Mouse (Mus musculus) ES-E14 (cell line): ENCODE data around the gene Tmem274. TPM values are rescaled to one million over a fixed set of nuclear protein-coding genes. Genes with fewer than 3 reads are reported as not detected.
A peak's percentile ranks its signal among the peaks of the same experiment; 100 is the strongest.

ENCODE experiments used
- DNase-seq: peaks from one replicate; pipeline ENCODE4 v3.0.0-alpha.2; 2013; ENCODE audit warnings: low read depth, low spot score
- H3K27ac ChIP-seq: 2 replicates; pipeline ENCODE4 v1.5.1; 2012; ENCODE audit warnings: low read depth, mild to moderate bottlenecking, low read length, moderate library complexity, mixed read lengths; ENCODE audit not compliant: poor library complexity, insufficient read depth, severe bottlenecking
- H3K36me3 ChIP-seq: 2 replicates; pipeline ENCODE4 v1.6.1; 2012; ENCODE audit warnings: mild to moderate bottlenecking, low read length, moderate library complexity, mixed read lengths; ENCODE audit not compliant: control insufficient read depth, poor library complexity, insufficient read depth, severe bottlenecking
- H3K4me1 ChIP-seq, 2 experiments: fragments of 150-350 bp in 1 of 2; sonication (generic) in 1 of 2; 2 replicates each; pipeline ENCODE4 v1.6.1; 2012; ENCODE audit warnings: low read length in 2 of 2, mild to moderate bottlenecking in 1 of 2, mixed read lengths in 1 of 2; ENCODE audit not compliant: control insufficient read depth in 2 of 2, insufficient read depth in 2 of 2, poor library complexity in 1 of 2
- H3K4me3 ChIP-seq, 2 experiments: fragments of 150-350 bp in 1 of 2; sonication (generic) in 1 of 2; 2 replicates each; pipeline ENCODE4 v1.5.1; 2012; ENCODE audit warnings: low read length in 2 of 2, low read depth in 1 of 2, mild to moderate bottlenecking in 1 of 2, mixed read lengths in 1 of 2; ENCODE audit not compliant: insufficient read depth in 1 of 2, poor library complexity in 1 of 2, severe bottlenecking in 1 of 2
- H3K9ac ChIP-seq: 2 replicates; pipeline ENCODE4 v1.6.1; 2012; ENCODE audit warnings: low read depth, mild to moderate bottlenecking, low read length, mixed read lengths; ENCODE audit not compliant: poor library complexity, insufficient read depth, severe bottlenecking
- H3K9me3 ChIP-seq: fragments of 150-350 bp; sonication (generic); 2 replicates; pipeline ENCODE4 v1.6.1; 2012; ENCODE audit warnings: low read depth, mild to moderate bottlenecking, low read length; ENCODE audit not compliant: control insufficient read depth, insufficient read depth
- CHD2 ChIP-seq: IDR thresholded peaks from 2 replicates; pipeline ENCODE4 v1.6.1; 2014; ENCODE audit warnings: mild to moderate bottlenecking, low read depth, low read length, inconsistent platforms
- HCFC1 ChIP-seq: IDR thresholded peaks from 2 replicates; pipeline ENCODE4 v1.6.1; 2012; ENCODE audit warnings: low read length, inconsistent platforms, borderline replicate concordance; ENCODE audit not compliant: insufficient read depth
- MAFK ChIP-seq: IDR thresholded peaks from 2 replicates; pipeline ENCODE4 v1.6.1; 2014; ENCODE audit warnings: mild to moderate bottlenecking, low read depth, low read length, inconsistent platforms; ENCODE audit not compliant: insufficient read depth
- ZC3H11A ChIP-seq: IDR thresholded peaks from 2 replicates; pipeline ENCODE4 v1.6.1; 2012; ENCODE audit warnings: low read depth, mild to moderate bottlenecking, inconsistent platforms, low read length, borderline replicate concordance
- ZNF384 ChIP-seq: IDR thresholded peaks from 2 replicates; pipeline ENCODE4 v1.6.1; 2012; ENCODE audit warnings: low read depth, low read length, inconsistent platforms
- in situ Hi-C, 2 experiments: fragments of 600-800 bp; cut with MboI; formaldehyde crosslinking; loops; one replicate each; pipeline ENCODE4 v1.15.1; 2025; ENCODE audit warnings: low sequenced_read_pairs in 2 of 2, inconsistent platforms in 1 of 2; ENCODE audit not compliant: unreplicated experiment in 2 of 2
- total RNA-seq: library from RNA; depleted of rRNA; stranded (reverse); fragments of 300-350 nt; gene quantifications from 2 replicates; pipeline ENCODE4 v1.2.3, GENCODE M21; 2012

Tmem274 gene
- total RNA-seq, 1 experiment, result not detected

- Histone ChIP-seq H3K4me1 (peaks cover 2 to 6% of the 10 kb centered on the region in 2 experiments; a peak in 2 of 4 replicates), H3K9ac (peak overlapping the region; percentile 74), H3K4me3 (peak overlapping the region; percentile 62 to 95), H3K36me3 (peaks cover 15% of the 10 kb centered on the region), H3K9me3 (no peaks in the 10 kb centered on the region), H3K27ac (no peak overlapping the region; the same call in 1 of the 2 replicates)
- in situ Hi-C loops, result no loop called here
- no peak for TF ChIP-seq MAFK
- no peak for TF ChIP-seq ZC3H11A
- TF ChIP-seq CHD2, result no peak
- TF ChIP-seq ZNF384, result no peak
- TF ChIP-seq HCFC1, result no peak
- no peak for DNase-seq
Measured at GRCm38 (mm10) chr4:149484566-149484965, 7.4 kb downstream of the Tmem274 start.

GRCm38 (mm10) chr4:149485053-149485824, 8.1 kb downstream of the Tmem274 start, which contains the start of the genes Nmnat1 and Lzic:
Gene Nmnat1, minus strand, starts transcription at chr4:149485202.
Gene Lzic, plus strand, starts transcription at chr4:149485229.
- peak; percentile 94 for DNase-seq
- Histone ChIP-seq H3K4me3 (peak within 1 kb of the TSS; percentile 90 to 95), H3K36me3 (peaks cover 19% of the 10 kb centered on the region), H3K4me1 (peaks cover 2 to 5% of the 10 kb centered on the region in 2 experiments; a peak in 2 of 4 replicates), H3K27ac (peak within 1 kb of the TSS; percentile 54), H3K9me3 (no peaks in the 10 kb centered on the region), H3K9ac (peak within 1 kb of the TSS; percentile 89)
- TF ChIP-seq MAFK (no peak), ZNF384 (no peak), CHD2 (peak; percentile 31; the same call in 1 of the 2 replicates), HCFC1 (peak; percentile 76; the same call in 1 of the 2 replicates), ZC3H11A (no peak)
- in situ Hi-C loops, result no loop called here

- no peak for DNase-seq
- H3K9ac ChIP-seq, result peak overlapping the region; percentile 89
- H3K4me3 ChIP-seq, result peak overlapping the region; percentile 90 to 95
- H3K27ac ChIP-seq, result peak overlapping the region; percentile 54; the same call in 1 of the 2 replicates
- in situ Hi-C loops, result no loop called here
- peaks cover 19% of the 10 kb centered on the region for H3K36me3 ChIP-seq
- no peak for TF ChIP-seq ZC3H11A
- TF ChIP-seq ZNF384, result no peak
- TF ChIP-seq CHD2, result no peak
- TF ChIP-seq MAFK, result no peak
- no peak for TF ChIP-seq HCFC1
- peaks cover 2 to 5% of the 10 kb centered on the region in 2 experiments; a peak in 1 of 4 replicates for H3K4me1 ChIP-seq
- H3K9me3 ChIP-seq, result no peaks in the 10 kb centered on the region
Measured at GRCm38 (mm10) chr4:149485825-149486206, 8.6 kb downstream of the Tmem274 start.

- Histone ChIP-seq H3K9me3 (no peaks in the 10 kb centered on the region), H3K27ac (no peak overlapping the region), H3K9ac (no peak overlapping the region), H3K4me3 (no peak overlapping the region), H3K4me1 (peaks cover 2 to 5% of the 10 kb centered on the region in 2 experiments; a peak in 1 of 4 replicates), H3K36me3 (peaks cover 21% of the 10 kb centered on the region)
- no peak for TF ChIP-seq CHD2
- TF ChIP-seq MAFK, result no peak
- no peak for TF ChIP-seq ZC3H11A
- DNase-seq, result no peak
- in situ Hi-C loops, result no loop called here
Measured at GRCm38 (mm10) chr4:149487729-149488128, 10.6 kb downstream of the Tmem274 start.
